Mouse (Mus musculus) adrenal gland, adult (tissue): ENCODE data around the gene Prrc2a.
A peak's percentile ranks its signal among the peaks of the same experiment; 100 is the strongest.

Experiments used
- DNase-seq, 2 experiments: peaks; one replicate each; pipeline ENCODE4 v3.0.0; 2022 to 2023; ENCODE audit warnings: low spot score in 1 of 2; ENCODE audit not compliant: inconsistent age in 2 of 2

Prrc2a gene

DNA sequence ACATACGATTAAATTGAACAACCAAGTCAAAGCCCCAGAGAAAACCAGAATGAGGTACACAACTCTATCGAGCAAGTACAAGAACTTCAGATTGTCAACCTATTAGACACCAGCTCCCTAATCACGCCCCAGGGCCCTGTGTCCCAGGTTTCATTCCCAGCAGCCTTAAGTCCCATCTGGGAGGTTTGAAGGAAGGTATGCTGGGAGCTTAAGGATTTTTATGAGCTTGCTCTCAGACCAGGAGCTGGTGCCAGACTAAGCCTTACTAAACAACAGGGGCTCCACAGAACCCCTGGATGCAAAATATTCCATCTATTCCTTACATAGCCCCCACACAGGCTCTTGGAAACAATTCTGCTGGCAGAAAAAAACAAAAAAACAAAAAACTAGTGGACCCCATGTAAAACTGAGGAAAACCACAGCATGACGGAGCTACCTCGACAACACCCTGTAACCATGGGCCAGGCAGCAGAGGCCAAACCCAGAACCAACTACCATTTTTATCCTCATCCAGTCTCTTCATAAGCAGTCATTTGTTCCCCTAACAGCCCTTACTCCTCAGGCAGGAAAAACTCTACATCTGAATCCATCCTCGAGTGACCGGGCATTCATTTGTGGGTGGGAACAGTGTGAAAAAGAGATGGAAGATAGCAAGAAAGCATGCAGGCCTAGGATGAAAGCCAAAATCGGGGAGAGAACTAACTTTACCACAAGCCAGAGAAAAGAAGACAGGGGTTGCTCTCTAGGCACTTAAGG lies 1.2 kb downstream of the Prrc2a start:
- peak in 1 of 2 experiments; percentile 80 for DNase-seq

DNA sequence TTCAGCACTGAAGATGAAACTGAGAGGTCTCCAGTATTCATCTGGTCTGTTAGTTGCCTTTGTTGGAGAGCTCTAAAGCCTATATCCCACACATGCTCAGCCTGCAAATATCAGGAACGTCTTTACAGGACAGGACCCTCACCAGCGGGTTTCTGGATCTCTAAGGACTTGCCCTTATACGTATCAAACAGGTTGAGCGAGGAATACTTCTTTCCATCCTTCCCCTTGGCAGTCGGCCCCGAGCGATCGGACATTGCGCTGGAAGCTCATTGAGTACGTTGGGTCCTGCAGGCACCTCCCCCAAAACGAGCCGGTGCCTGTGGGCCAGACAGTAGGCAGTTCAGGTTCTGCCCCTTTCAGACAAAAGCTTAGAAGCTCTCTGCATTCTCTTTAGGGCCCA lies 2.0 kb downstream of the Prrc2a start:
- peak; percentile 63 to 83 for DNase-seq

DNA sequence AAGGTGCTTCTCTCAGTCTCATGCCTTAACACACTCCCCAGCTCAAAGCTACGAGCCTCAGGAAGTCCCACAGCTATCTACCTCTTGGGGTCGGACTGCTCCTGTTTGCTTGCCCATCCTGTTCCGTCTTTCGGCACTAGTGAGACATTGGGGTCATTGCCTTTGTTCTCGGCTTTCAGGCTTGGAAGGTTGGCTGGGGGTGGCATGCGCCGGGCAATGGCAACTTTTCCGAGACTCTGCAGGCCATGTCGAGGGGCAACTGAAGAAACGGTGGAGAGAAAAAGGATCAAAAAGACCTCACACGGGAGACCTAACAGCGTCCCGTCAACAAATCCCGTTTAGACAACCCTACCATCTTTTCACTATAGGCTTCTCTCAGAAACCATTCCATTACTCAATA lies 2.6 kb downstream of the Prrc2a start:
- peak in 1 of 2 experiments; percentile 61 for DNase-seq

DNA sequence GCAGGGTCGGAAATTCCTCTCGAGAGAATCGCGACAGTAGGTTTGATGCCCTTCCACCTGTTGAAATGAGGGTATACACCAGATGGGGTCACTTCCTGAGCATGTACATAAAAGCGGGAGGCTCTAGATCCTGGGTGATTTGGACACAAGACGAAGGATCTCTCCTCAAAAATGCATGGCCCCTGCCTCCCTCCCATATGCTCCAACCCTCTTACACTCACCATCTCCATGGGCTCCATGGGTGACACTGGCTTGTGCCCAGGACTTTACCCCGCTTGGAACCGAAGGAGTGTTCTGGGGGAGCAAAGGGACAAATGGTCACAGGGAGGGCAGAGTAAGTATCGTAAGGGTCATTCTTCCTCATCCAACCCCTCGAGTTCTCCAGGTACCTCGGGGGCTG lies 3.3 kb downstream of the Prrc2a start:
- no peak for DNase-seq

DNA sequence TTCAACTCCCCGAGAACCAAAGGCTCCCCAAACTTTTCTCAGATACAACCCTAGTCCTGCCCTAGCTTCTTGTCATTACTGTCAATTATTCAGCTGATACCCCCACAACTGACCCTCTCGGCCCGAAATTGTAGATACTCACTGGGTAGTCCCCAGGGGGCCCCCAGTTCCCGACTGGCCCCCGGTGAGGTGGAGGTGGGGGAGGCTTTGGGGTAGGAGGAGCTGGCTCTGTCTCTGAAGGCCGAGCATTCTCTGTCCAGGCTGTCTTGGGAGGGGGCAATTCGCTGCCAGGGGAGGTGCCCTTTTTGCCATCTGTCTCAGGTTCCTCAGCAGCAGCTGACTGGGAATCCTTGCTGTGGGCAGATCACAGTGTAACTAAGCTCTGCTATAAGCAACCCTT lies 5.1 kb downstream of the Prrc2a start:
- no peak for DNase-seq

DNA sequence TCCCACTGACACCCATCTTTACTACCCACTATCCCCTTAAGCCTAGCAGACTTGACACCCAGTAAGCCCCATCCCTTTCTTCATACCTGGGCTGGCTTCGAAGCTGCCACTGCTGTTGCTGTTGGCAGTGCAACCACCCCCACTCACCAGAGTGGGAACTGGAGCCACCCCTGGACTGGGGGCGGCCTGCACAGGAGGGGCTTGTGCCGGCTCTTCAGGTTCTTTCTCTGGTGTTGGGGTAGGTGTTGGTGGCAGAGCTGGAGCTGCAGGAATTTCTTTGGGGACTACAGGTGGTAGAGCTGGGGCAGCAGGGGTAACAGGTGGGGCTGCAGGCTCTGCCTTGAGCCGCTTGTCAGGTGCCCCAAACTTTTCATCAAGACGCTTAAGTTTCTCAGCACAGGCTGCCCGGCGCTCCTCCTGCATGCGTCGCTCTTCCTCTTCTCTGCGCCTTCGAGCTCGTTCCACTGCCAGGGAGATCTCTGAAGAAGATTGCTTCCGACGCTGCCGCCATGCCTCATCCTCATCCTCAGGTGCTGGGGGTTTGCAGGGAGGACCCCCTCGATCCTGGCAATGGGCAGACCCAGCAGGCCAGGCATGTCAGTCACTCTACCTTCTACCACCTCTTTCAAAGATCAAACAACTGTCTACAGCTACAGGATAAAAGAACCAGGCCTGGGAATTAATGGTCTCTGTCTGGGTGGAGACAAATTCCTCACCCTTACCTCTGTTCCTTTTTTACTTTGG lies 5.7 kb downstream of the Prrc2a start:
- no peak for DNase-seq

DNA sequence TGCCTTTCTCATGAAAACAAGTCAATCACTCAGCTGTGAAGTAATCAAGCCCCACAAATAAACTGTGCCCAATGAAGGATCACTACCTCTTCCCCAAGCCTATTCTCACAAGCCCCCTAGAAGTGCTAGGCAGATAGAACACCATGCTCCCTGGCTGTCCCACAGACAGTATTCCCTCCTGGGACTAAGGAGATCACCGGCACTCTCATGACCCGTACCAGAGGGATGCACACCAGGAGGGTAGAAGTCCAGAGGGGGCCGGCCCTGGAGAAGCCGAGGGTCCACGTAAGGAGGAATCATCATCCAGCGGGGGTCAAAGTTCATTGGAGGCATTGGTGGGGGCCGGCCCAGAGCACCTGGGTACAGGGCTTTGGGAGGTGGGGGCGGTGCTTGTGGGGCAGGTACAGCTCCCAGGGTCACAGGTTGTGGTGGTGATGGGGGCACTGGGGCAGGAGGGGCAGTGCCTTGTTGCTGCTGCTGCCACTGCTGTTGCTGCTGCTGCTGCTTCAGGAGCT lies 7.0 kb downstream of the Prrc2a start:
- no peak for DNase-seq

DNA sequence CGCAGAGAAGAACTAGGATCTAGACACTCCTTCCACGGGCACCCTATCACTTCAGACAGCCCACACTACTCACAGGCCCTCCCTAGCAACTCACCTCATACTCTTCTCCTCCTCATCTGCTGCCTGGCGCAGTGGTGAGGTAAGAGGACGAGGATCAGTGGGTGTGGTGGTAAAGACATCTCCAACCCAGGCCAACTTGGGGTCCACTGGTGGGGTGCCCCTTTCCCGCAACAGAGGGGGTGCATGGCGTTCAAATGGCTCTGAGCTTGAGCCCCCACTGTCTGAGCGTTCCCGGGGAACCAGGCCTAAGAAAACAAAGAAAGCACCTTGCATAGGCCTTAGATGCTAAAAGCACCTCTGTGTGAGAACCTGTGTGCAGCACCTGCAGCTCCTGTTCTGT lies 7.4 kb downstream of the Prrc2a start:
- DNase-seq, result no peak

DNA sequence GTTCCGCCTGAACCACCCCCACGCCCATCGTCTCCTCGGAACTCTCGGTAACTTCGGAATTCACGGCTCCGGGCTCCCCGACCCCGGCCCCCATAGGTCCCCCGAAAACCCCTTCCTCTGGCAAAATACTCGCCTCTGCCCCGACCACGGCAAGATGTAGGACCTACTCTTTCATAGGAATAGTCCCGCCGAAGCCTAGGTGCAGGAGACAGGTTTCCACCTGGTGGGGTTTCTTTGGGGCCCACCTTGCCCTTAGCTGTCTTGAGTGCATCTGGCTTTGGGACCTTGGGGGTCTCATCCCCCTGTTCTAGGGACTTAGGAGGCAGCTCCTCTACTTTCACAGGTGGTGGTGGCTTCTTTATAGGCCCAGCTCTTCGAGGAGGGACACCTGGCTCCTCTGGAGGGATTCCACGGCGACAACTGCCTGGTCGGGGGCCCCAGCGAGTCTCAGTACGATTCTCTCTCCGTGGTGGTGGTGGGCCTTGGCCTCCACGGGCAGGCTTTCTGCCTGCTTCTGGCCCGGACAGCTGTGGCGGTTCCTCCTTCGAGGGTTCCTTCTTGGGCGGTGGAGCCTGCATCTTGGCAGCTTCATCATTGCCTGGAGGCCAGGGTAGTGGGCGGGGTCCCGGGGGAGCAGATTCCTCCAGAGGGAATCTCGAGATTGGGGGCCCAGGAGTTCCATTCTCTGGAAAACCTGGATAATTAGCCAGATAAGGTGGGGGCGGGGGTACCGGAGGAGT lies 8.1 kb downstream of the Prrc2a start:
- no peak for DNase-seq

DNA sequence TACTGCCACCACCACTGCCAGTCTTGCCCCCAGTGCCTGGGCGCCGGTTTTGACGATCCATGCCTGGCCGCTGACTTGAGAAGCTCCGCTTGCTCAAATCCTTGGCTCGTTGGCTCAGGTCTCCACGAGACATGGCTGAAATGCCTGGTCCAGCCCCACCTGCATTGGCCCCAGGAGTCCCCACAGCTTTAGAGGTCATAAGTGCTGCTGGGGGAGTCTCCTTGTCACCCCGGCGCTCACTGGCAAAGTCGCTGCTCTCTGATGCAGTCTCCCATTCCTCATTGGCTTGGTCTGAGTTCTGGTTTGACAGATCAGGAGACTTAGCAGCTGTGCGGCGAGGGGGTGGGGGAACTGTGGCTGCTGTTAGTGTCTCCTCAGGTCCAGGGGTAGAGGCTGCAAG lies 9.2 kb downstream of the Prrc2a start:
- DNase-seq, result no peak

DNA sequence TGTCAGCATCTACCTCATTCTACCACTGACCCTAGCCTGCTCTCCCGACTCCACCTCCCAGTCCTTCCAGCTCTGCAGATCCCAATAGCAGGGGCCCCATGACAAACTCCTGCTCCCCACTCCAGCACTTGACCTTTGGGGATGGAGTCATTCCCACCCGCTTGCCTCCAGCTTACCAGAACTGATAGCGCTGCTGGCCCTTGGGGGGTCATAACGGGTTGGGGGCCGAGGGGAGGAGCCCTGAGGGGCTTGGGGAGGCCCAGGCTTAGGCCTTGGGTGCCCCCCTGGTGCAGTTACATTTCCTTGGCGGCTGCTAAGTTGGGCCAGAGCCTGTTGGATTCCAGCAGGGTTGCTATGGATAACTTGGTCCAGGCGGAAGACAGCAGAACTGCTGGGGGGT lies 10.1 kb downstream of the Prrc2a start:
- DNase-seq, result no peak

DNA sequence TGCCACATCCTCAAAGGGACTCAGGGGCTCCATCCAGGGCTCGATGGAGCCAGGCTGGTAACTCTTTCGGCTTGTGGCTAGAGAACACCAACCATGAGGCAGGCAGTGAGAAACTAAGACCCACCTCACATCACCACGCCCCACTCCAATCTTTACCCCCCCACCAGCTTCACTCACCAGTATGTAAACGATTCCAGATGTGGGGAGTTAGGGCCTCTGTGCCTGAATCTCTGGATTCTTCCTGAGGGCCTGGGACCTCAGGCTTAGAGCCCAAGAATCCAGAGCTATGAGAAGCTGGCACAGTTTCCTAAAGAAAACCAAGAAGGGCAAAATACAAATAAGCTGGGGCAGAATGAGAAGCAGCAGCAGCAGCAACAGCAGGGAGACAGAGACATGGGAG lies 10.8 kb downstream of the Prrc2a start:
- no peak for DNase-seq

DNA sequence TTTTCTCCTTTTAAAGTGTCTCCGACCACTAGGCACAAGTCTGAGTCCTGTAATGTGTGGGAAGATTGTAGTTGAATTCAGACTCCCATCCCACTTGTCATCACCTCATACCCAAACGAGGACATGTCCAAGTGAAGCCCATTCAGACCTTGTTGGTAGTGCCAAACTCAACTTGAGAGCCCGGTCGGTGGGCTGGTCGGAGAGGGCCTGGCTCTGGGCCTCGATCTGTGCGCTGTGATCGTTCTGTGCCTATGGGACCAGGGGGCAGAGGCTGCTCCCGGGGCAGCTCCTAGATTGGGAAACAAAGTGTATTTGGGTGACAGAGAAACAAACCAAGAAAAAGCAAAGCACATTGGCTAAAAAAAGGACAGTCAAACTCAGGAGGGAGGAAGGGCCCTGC lies 11.6 kb downstream of the Prrc2a start:
- no peak for DNase-seq

DNA sequence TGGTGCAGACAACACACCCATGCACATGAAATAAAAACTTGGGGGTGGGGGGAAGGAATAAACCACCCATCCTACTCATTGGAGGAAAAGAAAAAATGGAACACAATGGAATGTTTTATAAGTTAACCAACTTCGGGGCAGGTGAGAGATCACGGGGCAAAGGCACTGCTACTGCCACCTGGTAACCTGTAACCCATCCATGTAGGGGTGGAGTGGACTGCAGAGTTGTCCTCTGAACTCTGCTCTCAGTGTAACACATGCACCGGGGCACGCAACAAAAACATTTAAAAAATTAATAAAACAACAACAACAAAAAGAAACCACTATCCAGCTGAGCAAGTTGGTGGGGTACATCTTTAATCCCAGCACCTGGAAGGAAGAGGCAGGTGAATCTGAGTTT lies 12.6 kb downstream of the Prrc2a start:
- no peak for DNase-seq

DNA sequence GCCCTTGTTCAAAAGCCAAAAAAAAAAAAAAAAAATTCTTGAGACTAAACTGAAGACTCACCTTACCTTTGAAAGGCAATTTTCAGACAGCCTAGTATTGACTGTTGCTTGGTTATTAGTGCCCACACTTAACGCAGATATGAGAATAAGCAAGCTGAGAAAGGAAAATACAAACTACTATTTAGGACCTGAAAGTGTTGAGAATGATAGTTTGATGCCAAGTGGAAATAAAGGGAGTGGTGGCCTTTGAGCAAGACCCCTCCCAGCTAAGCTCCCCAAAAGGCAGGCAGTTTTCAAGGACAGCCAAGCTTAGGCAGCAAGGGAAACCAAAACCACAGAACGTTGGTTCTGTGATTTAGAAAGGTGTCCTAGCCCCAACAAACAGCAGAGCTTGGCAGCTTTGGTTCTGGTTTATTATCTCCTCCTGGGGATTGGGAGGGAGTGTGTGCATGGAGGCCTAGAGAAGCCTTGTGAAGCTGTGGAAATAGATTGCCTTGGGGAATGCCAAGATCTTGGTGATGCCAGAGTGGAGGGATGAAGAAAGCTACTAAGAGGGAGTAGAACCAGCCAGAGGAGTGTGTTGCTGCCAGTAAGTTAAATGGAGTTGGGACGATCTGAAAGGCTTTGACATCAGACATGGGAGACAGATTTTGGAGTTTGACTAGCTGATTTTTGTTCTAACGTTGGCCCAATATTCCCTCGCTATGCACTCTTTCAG lies 16.6 kb downstream of the Prrc2a start:
- DNase-seq, result peak in 1 of 2 experiments; percentile 75

DNA sequence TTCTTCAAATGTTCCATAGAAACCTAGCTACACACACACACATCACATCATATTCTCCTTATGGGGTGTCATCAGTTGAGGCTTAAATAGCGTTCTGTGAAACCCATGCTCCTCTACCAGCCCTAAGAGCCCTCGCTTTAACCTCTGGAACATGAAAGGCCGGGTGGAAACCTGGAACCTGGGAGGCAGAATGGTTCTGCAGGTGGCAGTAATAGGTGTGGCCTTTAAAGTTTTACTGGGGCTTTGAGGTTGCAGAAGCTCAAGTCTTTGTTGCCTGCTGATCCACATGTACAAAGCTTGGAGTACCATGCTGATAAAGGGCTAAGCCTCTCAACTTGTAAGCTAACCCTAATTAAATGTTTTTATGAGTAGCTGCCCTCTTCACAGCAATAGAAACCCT lies 17.3 kb downstream of the Prrc2a start:
- DNase-seq, result no peak

DNA sequence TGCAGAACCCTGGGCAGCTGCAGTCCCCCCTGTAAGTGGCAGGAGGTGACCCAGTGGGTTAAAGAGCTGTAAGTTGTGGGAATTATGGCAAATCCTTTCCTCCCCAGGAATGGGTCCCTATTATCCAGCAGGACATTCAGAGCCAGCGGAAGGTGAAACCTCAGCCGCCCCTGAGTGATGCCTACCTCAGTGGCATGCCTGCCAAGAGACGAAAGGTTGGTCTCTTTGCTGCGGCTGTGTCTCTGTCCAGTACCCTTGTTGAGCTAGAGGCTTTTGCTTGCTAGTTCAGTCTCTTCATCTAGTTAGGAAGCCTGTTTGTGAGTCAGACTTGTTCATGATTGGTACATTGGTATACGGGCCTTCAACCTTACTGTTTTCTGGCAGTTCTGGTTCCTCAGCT lies 18.6 kb downstream of the Prrc2a start:
- no peak for DNase-seq

DNA sequence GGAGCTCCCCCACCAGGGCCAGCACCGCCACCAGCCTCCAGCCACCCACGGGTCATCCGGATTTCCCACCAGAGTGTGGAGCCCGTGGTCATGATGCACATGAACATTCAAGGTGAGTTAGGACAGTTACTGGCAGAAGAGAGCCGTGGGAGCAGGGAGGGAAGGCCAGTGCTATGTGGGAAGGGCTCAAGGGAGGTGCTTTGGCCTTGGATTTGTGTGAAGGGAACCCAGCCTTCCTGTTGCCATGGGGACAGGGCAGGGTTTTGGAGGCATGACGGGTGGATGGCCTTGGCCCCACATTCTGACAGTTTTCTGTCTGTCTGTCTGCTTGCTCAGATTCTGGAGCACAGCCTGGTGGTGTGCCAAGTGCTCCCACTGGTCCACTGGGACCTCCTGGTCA lies 22.7 kb downstream of the Prrc2a start:
- peak; percentile 94 to 96 for DNase-seq

DNA sequence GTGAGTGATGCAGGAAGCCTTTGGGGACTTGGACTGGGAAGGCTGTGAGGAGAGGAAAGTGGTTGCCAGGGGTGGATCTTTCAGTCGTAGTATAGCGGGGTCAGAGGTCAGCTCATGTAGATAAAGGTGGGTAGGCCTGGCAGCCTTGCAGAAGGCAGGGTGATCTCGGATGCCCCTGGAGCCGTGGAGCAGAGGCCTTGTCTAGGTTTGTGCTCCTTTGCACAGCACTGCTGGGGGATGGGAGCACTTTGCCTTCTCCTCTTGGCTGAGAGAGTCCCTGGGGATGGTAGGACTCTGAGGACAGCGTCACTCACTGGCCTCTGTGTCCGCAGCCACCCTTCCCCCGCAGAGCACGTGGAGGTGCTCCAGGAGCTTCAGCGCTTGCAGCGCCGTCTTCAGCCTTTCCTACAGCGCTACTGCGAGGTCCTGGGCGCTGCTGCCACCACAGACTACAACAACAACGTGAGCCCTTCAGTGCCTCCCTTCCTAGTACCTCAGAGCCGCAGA lies 24.2 kb downstream of the Prrc2a start:
- peak; percentile 55 to 66 for DNase-seq

DNA sequence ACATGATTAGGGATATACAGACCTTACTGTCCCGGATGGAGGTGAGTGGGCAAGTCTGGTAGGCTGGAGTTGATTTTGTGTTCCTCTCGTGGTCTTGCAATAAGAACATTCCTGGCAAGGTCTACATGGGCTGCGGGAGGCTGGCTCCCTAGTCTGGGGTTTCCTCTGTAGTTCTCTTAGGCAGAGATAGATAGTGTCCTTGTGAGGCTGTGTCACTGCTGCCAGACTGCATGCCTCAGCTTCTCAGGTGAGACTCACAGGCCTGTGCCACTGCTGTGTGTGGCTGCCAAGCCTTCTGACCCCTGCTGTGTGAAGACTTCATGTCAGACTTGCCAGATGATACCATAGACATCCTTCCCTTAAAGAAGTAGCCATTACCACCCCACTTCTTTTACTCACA lies 25.4 kb downstream of the Prrc2a start:
- peak; percentile 62 to 73 for DNase-seq
